Mouse (Mus musculus): ENCODE data around the gene Nutf2. TPM values are rescaled to one million over a fixed set of nuclear protein-coding genes. Genes with fewer than 3 reads are reported as not detected.

Nutf2 gene
- total RNA-seq, 2 experiments from 2014 or later: 28.7 to 38.1 TPM

DNA sequence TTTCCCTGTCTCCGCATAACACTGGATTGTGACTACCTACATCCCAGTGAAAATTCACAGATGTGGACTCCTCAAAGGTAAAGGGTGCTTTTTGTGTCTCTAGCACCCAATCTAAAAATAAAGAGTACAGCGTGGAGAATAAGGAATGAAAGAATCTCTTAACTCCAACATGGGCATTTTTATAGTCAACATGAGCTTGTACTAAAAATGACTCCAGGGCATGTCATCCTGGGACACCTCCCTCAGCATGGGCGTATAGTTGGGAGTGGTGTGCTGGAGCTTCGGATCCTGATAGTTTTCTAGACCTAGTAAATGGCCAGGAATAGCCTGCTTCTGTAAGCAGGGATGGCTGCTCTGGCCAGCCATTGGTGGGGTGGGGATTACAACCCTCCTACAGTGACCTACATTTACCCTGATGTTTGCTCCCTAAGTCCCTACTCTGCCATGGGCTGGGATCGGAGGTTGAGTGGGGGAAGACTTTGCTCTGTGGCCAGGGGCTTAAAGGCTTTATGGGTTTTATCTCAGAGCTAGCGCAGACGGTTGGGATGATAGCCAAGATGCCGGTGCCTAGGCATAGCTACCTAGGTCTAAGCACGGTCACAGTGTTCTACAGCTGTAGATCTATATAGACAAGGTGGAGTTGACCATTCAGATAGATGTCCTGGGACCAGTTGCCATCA, 37.6 kb downstream of the Nutf2 start:
- intact Hi-C loops (cut with DNase I): no loop called here
- no peak for DNase-seq (ENCODE audit: extremely low spot score in 1 of 2, low spot score in 2 of 2)

- peak; percentile 89 to 95 for DNase-seq (ENCODE audit: extremely low spot score in 1 of 2, low spot score in 2 of 2)
- intact Hi-C loops (cut with DNase I): loop anchor here (5.0 kb wide), 1 partner anchor 37 kb away; the partner anchor contains the start of gene Psmb10
Measured at GRCm38 (mm10) chr8:105900180-105900940, 40.0 kb downstream of the Nutf2 start, which contains the start of gene Pskh1. Gene Pskh1, plus strand, starts transcription at chr8:105900441.

- intact Hi-C loops (cut with DNase I): loop anchor here (5.0 kb wide), 1 partner anchor 36 kb away; the partner anchor contains the start of gene Psmb10
- no peak for DNase-seq (ENCODE audit: extremely low spot score in 1 of 2, low spot score in 2 of 2)
Measured at GRCm38 (mm10) chr8:105900941-105901616, 40.7 kb downstream of the Nutf2 start.

GRCm38 (mm10) chr8:105919390-105919789, 59.0 kb downstream of the Nutf2 start:
- intact Hi-C loops (cut with DNase I): no loop called here
- DNase-seq (ENCODE audit: extremely low spot score in 1 of 2, low spot score in 2 of 2): no peak

DNA sequence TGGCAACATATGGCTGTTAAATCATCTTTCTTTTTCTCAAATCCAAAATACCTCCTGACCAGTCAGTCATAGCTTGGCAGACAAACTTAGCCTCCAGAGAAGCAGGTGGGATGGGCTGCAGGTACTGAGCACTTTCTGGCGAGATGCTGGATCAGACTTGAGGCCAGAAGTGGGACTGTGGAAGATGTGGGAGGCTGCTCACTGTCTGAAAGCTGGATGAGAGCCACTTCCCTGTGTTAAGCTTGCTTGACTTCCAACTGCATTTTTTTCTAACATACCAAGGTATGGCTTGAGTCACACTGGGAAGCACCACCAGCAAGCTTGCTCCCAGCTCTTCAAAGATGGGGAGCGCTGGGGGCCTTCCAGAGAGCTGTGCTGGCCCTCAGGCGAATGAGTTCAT, 64.7 kb downstream of the Nutf2 start:
- intact Hi-C loops (cut with DNase I): no loop called here
- DNase-seq (ENCODE audit: extremely low spot score in 1 of 2, low spot score in 2 of 2): no peak

Other genes starting within 250 kb of the Nutf2 start
- 10 to 100 TPM; 54.3 to 55.9 TPM for gene Ctcf, start 224.0 kb upstream of the Nutf2 start, total RNA-seq (2021)
- not detected for gene Agrp, start 223.2 kb upstream of the Nutf2 start, total RNA-seq (2021)
- gene Carmil2, start 174.3 kb upstream of the Nutf2 start, total RNA-seq (2021): 10 to 100 TPM; 43.6 to 46.6 TPM
- 10 to 100 TPM; 49.3 to 51.0 TPM for gene Acd, start 159.5 kb upstream of the Nutf2 start, total RNA-seq (2021)
- 10 to 100 TPM; 40.7 to 44.1 TPM for gene Pard6a, start 159.4 kb upstream of the Nutf2 start, total RNA-seq (2021)
- gene 4933405L10Rik, start 152.9 kb upstream of the Nutf2 start, total RNA-seq (2021): under 1 TPM in 1 of 2 experiments, not detected in 1; 0.62 TPM
- gene Enkd1, start 152.4 kb upstream of the Nutf2 start, total RNA-seq (2021): 10 to 100 TPM; 12.3 to 13.5 TPM
- 10 to 100 TPM; 26.3 to 36.3 TPM for gene Gfod2, start 101.9 kb upstream of the Nutf2 start, total RNA-seq (2021)
- 10 to 100 TPM; 23.0 to 23.7 TPM for gene Ranbp10, start 33.2 kb upstream of the Nutf2 start, total RNA-seq (2021)
- gene Tsnaxip1, start 32.8 kb upstream of the Nutf2 start, total RNA-seq (2021): not detected
- 10 to 100 TPM; 23.7 to 26.0 TPM for gene Cenpt, start 7.3 kb upstream of the Nutf2 start, total RNA-seq (2021)
- 10 to 100 TPM; 33.2 to 34.9 TPM for gene Thap11, start 5.4 kb upstream of the Nutf2 start, total RNA-seq (2021)
- 10 to 100 TPM; 62.7 to 66.5 TPM for gene Edc4, start 20.3 kb downstream of the Nutf2 start, total RNA-seq (2021)
- gene Nrn1l, start 33.0 kb downstream of the Nutf2 start, total RNA-seq (2021): under 1 TPM in 1 of 2 experiments, not detected in 1; 0.97 TPM
- gene Pskh1, start 39.9 kb downstream of the Nutf2 start, total RNA-seq (2021): 1 to 10 TPM; 7.9 to 8.8 TPM
- 1 to 10 TPM in 1 of 2 experiments, under 1 TPM in 1; 0.90 to 1.5 TPM for gene Ctrl, start 73.3 kb downstream of the Nutf2 start, total RNA-seq (2021)
- 10 to 100 TPM; 74.6 to 80.0 TPM for gene Psmb10, start 77.9 kb downstream of the Nutf2 start, total RNA-seq (2021)
- 10 to 100 TPM; 13.0 to 14.1 TPM for gene Lcat, start 82.8 kb downstream of the Nutf2 start, total RNA-seq (2021)
- 10 to 100 TPM; 20.4 to 20.9 TPM for gene Slc12a4, start 105.5 kb downstream of the Nutf2 start, total RNA-seq (2021)
- gene Dpep3, start 118.8 kb downstream of the Nutf2 start, total RNA-seq (2021): not detected
- gene Dus2, start 130.8 kb downstream of the Nutf2 start, total RNA-seq (2021): 10 to 100 TPM; 18.9 to 20.9 TPM
- gene Dpep2nb, start 145.4 kb downstream of the Nutf2 start, total RNA-seq (2021): not detected
- gene Ddx28, start 151.3 kb downstream of the Nutf2 start, total RNA-seq (2021): 10 to 100 TPM; 14.3 to 15.2 TPM
- gene Nfatc3, start 198.3 kb downstream of the Nutf2 start, total RNA-seq (2021): 10 to 100 TPM; 10.9 to 12.1 TPM